Mouse (Mus musculus) mesoderm, embryonic 11.5 days (tissue): ENCODE data around the gene Rps3.

ENCODE experiments used
- DNase-seq: peaks from one replicate; pipeline ENCODE4 v3.0.0-alpha.2; 2012; ENCODE audit warnings: low read depth, low spot score

Gene Rps3

DNA sequence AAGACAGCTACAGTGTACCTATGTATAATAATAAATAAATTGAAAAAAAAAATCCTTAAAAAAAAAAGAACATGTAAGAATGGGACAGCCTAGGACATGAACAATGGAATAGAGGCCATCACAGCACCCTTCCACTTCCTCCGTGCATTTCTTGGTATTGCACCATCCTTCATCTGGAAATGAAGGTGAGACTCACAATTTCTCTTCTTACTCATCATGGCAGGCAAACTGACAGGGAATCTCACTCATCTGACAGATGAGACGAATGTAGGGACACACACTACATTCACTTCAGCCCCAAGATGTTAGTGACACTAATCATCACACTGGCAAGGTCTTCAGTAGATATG, 8.0 kb downstream of the Rps3 start:
- no peak for DNase-seq

DNA sequence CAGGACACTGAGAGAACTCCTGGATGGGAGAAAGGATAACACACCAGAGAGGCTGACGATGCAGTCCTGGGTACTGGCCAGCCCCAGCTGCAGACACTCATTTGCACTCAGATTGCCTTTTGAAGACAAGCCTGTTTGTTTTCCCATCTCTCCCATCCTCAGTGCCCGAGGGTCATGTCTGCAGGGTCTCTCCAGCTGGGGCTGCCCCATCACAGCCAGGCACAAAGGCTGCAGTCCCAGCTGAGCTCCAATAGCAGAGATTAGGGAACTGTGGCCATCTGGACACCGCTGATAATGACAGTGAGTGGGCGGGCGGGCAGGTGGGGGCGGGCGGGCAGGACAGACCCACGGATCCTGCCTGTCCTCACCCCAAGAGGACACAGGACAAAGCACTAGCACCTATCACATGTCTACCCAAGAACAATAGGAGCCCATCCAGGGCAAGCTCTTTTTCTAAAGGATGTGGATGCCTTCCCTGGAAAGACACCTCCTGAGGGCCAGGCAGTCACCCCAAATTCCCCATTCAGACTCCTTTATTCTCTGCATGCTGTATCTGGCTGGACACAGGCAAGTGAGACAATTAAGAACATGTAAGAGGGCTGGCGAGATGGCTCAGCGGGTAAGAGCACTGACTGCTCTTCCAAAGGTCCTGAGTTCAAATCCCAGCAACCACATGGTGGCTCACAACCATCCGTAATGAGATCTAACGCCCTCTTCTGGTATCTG, 8.5 kb downstream of the Rps3 start:
- DNase-seq = peak; percentile 67

DNA sequence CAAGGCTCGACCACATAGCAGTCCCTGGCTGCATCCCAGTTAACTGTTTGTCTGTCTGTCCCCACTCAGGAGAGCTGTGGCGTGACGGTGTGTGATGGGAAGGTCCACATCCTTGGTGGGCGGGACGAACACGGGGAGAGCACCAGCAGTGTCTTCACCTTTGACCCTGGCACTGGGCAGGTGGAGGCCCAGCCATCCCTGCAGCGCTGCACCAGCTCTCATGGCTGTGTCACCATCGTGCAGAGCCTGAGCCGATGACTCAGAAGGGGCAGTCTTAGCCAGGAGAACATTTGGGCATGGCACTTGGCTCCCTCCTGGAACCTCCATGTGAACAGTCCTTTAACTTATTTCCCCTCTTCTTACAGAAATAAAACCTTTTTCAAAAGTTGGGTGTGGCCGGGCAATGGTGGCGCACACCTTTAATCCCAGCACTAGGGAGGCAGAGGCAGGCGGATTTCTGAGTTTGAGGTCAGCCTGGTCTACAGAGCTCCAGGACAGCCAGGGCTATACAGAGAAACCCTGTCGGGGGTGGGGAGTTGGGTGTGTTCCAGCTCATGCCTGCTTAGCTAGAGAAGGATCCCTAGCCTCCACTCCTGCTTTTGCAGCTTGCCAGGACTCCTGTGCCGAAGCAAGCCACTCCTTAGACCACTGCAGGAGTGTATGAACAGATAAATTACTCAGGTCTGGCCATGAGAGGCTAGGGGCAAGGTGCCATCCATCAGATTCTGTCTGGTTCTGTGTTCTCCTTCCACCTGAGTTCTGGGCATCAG, 9.7 kb downstream of the Rps3 start:
- DNase-seq = no peak

DNA sequence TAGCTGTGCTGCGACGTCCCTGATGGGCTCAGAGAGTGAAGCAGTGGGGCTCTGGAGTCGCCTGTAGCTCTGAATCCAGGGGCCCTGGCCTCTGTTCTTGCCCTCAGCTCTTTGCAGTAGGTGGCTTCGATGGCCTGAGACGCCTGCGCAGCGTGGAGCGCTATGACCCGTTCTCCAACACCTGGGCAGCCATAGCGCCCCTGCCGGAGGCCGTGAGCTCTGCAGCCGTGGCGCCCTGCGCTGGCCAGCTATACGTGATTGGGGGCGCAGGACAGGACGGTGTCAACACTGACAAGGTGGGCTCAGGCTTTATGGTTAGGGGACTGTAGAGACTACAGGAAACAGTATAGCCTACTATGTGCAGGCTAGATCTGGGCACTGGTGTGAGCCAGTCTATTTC, 12.0 kb downstream of the Rps3 start:
- no peak for DNase-seq

DNA sequence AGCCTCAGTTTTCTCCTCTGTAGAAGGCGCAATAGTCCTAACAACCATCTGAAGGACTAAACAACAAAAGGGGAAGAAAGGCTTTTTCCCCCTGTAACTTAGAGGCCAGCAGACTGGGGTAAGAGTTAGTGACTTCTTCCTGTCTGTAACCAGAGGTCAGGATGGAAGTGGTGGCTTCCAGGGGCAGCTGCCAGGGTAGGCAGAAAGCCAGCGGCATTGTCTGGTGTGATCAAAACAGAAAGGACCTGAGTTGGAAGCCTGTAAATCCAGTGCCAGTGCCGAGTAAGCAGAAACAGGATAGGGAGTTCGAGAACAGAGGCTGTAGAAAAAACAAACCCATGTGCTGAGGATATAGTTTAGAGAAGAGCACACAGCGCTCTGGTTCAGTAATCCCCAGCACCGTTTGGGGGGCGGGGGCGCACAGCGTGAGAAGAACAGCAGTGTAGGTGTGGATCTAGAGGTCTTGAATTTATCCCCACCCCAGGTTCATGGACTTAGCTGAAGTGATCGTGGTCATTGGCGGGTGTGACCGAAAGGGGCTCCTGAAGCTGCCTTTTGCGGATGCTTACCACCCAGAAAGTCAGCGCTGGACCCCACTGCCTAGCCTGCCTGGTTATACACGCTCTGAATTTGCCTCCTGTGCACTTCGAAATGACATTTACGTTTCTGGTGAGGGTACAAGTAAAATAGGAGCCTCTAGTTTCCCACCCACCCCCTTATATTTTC, 13.7 kb downstream of the Rps3 start:
- no peak for DNase-seq

DNA sequence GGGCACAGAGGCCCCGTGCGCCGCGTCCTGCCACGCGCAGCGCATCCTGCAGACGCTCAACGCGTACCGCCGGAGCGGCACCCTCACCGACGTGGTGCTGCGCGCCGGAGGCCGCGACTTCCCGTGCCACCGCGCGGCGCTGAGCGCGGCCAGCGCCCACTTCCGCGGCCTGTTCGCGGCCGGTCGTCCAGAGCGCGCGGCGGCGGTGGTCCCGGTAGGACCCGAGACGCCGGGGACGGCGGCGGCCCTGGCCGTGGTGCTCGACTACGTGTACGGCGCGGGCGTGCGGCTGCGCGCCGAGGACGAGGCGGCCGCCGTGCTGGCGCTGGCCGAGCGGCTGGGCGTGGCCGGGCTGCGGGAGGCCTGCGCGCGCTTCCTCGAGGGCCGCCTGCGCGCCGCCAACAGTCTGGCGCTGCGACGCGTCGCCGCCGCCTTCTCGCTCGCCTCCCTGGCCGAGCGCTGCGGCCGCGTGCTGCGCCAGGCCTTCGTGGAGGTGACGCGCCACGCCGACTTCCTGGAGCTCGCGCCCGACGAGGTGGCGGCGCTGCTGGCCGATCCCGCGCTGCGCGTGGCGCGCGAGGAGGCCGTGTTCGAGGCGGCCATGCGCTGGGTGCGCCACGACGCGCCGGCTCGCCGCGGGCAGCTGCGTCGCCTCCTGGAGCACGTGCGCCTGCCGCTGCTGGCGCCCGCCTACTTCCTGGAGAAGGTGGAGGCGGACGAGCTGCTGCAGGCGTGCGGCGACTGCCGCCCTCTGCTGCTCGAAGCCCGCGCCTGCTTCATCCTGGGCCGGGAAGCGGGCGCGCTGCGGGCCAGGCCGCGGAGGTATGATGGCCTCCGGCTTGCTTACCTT, 15.0 kb downstream of the Rps3 start:
- DNase-seq = peak; percentile 85

DNA sequence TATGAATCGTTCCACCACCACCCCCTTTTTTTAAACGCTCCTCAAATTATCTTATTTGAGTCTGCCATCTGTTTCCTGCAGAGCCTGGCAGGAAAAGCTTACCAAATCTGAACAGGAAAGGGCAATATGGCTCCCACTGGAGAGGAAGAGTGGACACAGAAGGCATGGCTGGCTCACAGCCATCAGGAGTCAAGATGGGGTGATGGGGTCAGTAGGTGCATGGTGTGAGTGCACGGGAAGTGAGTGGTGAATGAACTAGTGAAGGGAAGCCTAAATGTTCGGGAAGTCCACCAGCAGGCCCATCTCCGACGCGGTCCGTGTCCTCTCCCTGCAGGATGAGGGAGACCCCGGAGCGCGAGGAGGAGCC, 15.6 kb downstream of the Rps3 start:
- no peak for DNase-seq

DNA sequence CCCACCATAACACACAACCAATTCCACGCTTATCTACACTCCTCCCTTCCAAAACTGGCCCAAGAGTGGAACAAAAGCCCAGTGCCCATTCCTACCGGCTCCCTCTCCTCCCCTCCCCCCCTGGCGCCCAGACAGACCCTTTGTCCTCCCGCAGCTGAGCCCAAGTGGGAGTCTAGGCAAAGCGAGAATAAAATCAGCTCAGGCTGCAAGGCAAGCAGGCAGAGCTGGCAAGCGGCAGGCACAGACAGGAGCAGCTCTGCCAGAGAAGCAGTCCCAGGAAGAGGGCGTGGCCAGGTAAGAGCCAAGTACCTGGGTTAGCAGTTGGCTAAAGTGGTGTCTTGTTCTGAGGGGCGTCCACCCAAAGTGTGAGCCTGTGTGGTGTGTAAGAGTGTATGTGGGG, 17.7 kb downstream of the Rps3 start, which contains the start of gene Klhl35:
Gene Klhl35, plus strand, starts transcription at position 194 of the 400 bp plus-strand sequence.
- peak; percentile 60 for DNase-seq

DNA sequence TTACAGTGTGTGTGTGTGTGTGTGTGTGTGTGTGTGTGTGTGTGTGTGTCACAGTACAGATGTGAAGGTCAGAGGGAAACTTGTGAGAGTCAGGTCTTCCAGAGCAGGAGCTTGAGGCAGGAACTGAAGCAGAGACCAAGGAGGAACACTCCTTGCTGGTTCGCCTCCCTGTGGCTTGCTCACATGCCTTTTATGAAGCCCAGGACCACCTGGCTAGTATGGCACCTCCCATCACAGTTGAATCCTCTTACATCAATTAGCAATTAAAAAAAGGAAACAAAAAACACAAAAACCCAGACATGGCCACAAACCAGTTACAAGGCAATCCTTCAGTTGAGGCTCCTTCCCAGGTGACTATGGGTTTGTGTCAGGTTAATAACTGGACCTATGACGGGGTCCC, 20.4 kb downstream of the Rps3 start:
- no peak for DNase-seq

DNA sequence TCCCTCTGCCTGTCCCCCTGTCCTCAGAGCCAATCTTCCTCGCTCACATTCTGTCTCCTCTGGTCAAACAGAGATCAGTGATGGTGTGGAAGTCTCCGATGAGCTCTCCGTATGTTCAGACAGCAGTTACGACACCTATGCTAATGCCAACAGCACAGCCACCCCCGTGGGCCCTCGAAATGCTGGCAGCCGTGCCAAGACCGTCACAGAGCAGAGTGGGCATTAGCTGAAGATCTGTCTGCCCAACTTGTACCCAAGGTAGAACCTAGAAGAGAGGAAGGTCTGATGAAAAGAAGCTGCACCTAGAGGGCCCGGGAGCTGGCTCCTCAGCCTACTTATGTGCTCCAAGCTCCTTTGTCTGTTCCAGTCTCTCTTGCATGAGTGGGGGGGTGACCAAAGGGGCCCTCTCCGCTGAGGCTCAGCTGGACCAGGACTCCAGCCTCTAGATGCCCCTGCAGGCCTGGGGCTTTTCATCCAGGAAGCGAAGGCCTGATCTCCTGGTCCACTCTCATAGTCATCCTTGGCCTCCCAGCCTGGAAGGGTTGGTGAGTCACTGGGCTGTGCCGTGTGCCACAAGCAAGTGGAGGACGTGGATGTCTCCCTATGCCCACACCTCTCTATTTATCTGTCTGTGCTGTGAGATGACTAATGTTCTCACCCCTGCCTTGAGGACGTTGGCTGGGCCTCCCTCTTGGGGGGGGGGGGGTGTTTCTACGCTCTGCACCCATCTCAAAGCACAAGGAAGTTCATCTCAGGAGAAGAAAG, 23.5 kb downstream of the Rps3 start:
- DNase-seq = no peak

DNA sequence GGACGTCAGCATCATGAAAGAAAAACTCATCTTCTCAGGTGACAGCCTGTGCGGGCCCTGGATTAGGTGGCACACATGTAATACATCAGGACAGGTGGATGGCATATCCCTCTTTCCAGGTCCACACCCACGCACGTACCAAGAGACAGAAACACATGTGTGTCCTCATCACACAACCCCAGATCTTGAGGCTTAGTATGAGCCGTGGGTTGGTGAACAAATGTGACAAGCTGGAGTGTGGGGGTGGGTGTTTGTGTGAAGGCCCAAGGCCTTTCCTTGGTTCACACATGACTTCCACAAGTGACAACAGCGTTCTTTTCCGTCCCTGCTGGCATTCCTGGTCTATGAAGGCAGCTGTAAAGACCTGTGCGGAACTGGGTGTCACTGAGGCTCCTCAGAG, 24.7 kb downstream of the Rps3 start:
- no peak for DNase-seq

DNA sequence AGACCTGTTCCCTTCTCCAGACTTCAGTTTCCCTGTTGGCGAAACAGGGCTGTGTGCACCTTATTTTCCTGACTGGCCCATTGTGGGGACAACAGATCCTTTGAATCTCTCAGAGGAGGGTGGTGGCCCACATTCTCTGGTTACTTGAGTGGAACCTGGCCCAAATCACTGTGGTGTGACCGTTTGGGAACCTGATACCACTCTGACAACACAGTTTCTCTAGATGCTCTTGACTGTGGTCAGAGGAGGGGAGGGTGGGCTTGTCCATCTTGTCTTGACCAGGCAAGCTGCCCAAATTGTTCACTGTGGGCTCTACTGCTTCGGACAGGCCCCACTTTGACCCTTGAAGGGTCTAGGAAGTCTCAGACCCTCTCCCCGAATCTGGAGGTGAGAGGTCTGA, 29.5 kb downstream of the Rps3 start:
- no peak for DNase-seq

DNA sequence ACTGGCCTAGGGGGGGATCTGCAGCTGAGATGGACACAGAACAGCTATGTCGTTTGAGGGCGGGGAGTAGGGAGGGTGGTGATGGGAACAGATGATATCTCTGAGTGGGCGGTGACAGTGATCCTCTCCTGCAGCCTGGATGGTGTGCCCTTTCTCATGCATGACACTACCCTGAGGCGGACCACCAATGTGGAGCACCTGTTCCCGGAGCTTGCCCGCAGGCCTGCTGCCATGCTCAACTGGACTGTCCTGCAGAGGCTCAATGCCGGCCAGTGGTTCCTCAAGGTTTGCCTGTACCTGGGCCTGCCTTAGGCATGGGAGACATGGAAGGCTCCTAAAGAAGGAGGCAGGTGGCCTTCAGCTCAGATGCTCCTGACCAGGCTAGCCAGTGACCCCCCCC, 30.7 kb downstream of the Rps3 start:
- DNase-seq = no peak

DNA sequence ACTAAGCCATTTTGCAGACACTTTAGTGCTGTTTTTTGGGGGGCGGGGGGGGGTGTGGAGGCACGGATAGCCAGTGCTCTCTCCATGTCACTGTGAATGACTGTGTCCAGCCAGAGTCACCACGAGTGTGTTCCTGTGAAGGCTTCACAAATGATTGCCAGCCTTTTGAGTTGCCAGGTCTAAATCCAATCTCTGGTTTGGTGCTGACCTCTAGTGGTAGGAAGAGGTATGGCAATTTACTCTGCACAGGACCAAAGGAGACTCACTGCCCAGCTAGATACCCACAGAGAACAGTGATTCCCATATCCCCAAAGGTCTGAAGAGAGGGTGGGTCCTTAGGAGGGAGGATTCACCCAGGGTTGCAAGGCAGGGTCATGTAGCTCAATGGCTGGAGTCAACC, 32.8 kb downstream of the Rps3 start:
- peak; percentile 88 for DNase-seq

DNA sequence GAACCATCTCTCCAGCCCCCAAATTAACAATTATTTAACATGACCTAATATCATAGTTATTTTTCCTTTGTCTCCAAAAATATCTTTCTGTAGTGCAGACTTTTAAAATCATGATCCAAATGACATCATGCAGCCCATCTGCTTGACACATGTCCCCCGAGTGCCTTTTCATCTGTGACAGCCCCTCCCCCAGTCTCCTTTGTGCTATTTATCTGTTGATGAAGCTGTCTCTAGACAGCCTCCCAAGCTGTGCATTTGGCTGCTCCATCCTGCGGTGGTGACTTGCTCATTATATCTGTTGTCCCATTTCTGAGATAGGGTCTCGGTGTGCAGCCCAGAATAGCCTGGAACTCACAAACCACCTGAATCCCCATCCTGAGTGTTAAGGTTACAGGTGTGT, 33.8 kb downstream of the Rps3 start:
- DNase-seq = peak; percentile 59

DNA sequence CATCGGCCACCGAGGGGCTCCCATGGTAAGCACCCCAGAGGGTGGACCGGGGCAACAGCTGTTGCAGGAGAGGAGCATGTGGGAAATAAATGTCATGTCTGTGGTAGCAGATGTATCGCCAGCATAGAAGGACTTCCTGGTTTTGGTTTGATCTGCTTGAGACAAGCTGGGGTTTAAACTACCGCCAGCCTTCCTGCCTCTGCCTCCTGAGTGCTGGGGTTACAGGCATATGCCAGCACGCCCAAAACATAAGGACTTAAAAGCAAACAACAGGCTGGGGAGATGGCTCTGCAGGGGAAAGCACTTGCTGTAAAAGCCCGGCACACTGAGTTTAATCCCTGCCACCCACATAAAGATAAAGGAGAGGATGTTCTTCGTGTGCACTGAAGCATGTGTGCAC, 34.5 kb downstream of the Rps3 start:
- DNase-seq = no peak

DNA sequence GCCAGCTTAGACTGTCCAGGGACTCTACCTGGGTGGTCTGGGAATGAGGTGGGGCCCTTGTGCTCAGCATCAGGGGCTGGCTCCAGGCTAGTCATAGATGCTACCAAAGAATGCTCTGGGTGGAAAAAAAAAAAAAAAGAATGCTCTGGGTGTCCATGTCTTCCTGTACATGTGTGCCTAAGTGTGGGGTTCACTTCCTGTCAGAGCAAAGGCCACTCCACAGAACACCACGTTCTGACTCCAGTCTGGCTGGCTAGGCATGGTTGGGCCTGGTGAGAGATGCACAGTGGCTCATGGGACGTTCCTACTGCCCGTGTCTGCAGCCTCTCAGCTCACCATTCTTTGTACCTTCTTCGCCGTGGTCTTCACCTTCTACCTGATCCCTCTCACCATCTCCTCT, 34.9 kb downstream of the Rps3 start:
- DNase-seq = no peak

DNA sequence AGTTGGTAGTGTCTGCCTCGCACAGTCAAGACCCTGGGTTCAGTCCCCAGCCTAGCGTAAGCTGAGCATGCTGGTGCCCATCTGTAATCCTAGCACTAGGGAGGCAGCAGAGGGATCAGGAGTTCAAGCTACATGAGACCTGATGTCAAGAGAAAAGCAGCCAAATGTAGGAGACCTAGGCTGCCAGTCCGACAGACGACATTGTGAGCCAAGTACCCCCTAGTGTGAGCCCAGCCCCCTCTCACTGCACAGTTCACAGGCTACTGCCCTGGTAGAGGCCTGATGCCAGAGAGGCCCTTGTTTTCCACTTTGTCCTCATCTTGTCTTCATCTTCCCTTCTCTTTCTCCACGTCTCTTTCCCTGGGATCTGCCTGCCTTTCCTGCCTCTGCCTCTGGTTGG, 36.2 kb downstream of the Rps3 start:
- DNase-seq = no peak

DNA sequence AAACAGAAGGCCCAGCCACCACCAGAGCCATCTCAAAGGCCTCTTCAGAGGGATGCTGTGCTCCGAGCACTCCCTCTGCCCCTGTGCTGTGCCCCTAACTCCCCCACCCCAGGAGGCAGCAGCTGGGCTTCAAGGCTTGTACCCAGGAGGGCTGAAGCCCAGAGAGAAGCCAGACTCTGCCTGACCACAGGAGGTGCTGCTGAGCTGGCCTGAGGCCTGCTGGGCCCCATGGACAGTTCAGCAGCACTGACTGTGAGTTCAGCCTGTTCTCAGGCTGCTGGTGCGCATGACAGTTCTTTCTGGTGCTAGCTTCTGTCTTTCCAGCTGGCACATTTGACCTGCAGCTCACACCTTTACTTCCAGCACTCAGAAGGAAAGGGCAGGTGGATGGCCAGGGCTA, 37.7 kb downstream of the Rps3 start:
- no peak for DNase-seq

DNA sequence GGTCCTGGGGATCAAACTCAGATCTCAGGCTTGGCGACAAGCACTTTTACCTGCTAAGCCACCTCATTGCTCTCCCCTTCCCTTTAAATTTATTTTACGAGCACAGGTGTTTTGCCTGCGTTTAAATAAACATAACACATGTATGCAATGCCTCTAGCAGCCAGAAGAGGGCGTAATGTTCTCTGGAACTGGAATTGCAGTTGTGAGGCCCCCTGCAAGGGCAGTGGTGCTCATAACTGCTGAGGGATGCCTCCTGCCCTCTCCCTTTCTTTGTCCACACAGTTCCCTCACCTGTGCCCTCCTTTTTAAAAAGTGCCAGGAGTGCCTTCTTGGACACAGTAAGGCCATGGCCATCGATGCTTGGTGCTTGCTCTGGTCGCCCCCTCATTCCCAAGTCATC, 39.5 kb downstream of the Rps3 start:
- DNase-seq = no peak

DNA sequence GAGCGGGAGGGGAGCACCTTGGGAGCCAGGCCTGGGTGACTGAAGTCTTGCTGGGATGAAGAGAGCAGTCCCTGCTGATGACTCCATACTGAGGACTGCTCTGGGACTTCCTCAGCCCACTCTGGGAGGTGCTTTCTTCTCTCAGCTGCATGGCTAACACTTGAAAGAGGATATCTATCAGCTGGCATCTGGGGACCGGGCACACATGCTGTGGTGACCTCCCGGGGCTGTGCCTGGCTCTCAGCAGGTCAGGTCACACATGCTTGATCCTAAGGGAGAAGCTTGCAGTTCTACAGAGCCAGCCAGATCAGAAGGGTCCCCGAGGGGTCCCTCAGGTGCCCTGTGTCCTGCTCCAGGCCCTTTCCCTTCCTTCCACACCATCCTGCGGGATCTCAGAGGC, 40.4 kb downstream of the Rps3 start:
- DNase-seq = no peak
